Mouse (Mus musculus): Measurements from ENCODE around the gene Acad8. TPM values are rescaled to one million over a fixed set of nuclear protein-coding genes. Genes with fewer than 3 reads are reported as not detected.

Gene Acad8
- total and polyA plus RNA-seq, 3 experiments: 32.0 to 56.3 (median 51.6) TPM

- Histone ChIP-seq H3K4me1 (ENCODE audit: control insufficient read depth, insufficient read depth, low read length) (peaks cover 8% of the 10 kb centered on the region), H3K27ac (peak overlapping the region; percentile 98), H3K4me3 (peak overlapping the region; percentile 99), H3K79me2 (replicated peaks; ENCODE audit: control insufficient read depth, insufficient read depth, low read length) (peaks cover 5% of the 10 kb centered on the region), H3K27me3 (ENCODE audit: control insufficient read depth, insufficient read depth, low read length) (no peaks in the 10 kb centered on the region), H3K9ac (ENCODE audit: low read depth, low read length) (peak overlapping the region; percentile 93), H3K36me3 (ENCODE audit: control insufficient read depth, insufficient read depth, low read length) (peaks cover 6% of the 10 kb centered on the region)
- TF ChIP-seq POLR2A (IDR thresholded peaks at IDR 0.05; ENCODE audit: insufficient read depth, low read depth, low read length): no peak
- peak; percentile 48 for TF ChIP-seq CTCF (IDR thresholded peaks at IDR 0.05)
- TF ChIP-seq EP300 (IDR thresholded peaks at IDR 0.05; ENCODE audit: insufficient read depth, low read depth, low read length): no peak
- peak; percentile 48 to 52 for DNase-seq
- intact Hi-C loops (cut with DNase I): loop anchor here (1.0 kb wide), 1 partner anchor 30 kb away; the partner anchor contains the start of genes Acad8 and Thyn1
- WGBS: under 1% methylated on average over 52 of the region's 52 CpGs
Measured at GRCm38 (mm10) chr9:27029022-27029827, 29.9 kb upstream of the Acad8 start.

- Histone ChIP-seq H3K27ac (no peak overlapping the region), H3K4me1 (ENCODE audit: control insufficient read depth, insufficient read depth, low read length) (peaks cover 13% of the 10 kb centered on the region), H3K9ac (ENCODE audit: low read depth, low read length) (no peak overlapping the region), H3K27me3 (ENCODE audit: control insufficient read depth, insufficient read depth, low read length) (no peaks in the 10 kb centered on the region), H3K36me3 (ENCODE audit: control insufficient read depth, insufficient read depth, low read length) (peaks cover 10% of the 10 kb centered on the region), H3K4me3 (no peak overlapping the region), H3K79me2 (replicated peaks; ENCODE audit: control insufficient read depth, insufficient read depth, low read length) (peaks cover 10% of the 10 kb centered on the region)
- no peak for DNase-seq
- WGBS: 33% methylated on average over 1 of the region's 1 CpGs
- intact Hi-C loops (cut with DNase I): no loop called here
- no peak for TF ChIP-seq EP300 (IDR thresholded peaks at IDR 0.05; ENCODE audit: insufficient read depth, low read depth, low read length)
- TF ChIP-seq CTCF (IDR thresholded peaks at IDR 0.05): no peak
- TF ChIP-seq POLR2A (IDR thresholded peaks at IDR 0.05; ENCODE audit: insufficient read depth, low read depth, low read length): no peak
Measured at GRCm38 (mm10) chr9:27026708-27027107, 27.3 kb upstream of the Acad8 start.

GRCm38 (mm10) chr9:27023681-27024080, 24.3 kb upstream of the Acad8 start:
- Histone ChIP-seq H3K4me3 (no peak overlapping the region), H3K4me1 (ENCODE audit: control insufficient read depth, insufficient read depth, low read length) (peaks cover 13% of the 10 kb centered on the region), H3K36me3 (ENCODE audit: control insufficient read depth, insufficient read depth, low read length) (peaks cover 10% of the 10 kb centered on the region), H3K27me3 (ENCODE audit: control insufficient read depth, insufficient read depth, low read length) (no peaks in the 10 kb centered on the region), H3K9ac (ENCODE audit: low read depth, low read length) (no peak overlapping the region), H3K27ac (no peak overlapping the region), H3K79me2 (replicated peaks; ENCODE audit: control insufficient read depth, insufficient read depth, low read length) (peaks cover 11% of the 10 kb centered on the region)
- intact Hi-C loops (cut with DNase I): no loop called here
- 46% methylated on average over 4 of the region's 4 CpGs for WGBS
- no peak for DNase-seq
- TF ChIP-seq CTCF (IDR thresholded peaks at IDR 0.05) (no peak), POLR2A (IDR thresholded peaks at IDR 0.05; ENCODE audit: insufficient read depth, low read depth, low read length) (no peak), EP300 (IDR thresholded peaks at IDR 0.05; ENCODE audit: insufficient read depth, low read depth, low read length) (no peak)

GRCm38 (mm10) chr9:27018961-27019360, 19.6 kb upstream of the Acad8 start:
- Histone ChIP-seq H3K36me3 (ENCODE audit: control insufficient read depth, insufficient read depth, low read length) (peaks cover 28% of the 10 kb centered on the region), H3K4me1 (ENCODE audit: control insufficient read depth, insufficient read depth, low read length) (peaks cover 9% of the 10 kb centered on the region), H3K27me3 (ENCODE audit: control insufficient read depth, insufficient read depth, low read length) (no peaks in the 10 kb centered on the region), H3K27ac (no peak overlapping the region), H3K79me2 (replicated peaks; ENCODE audit: control insufficient read depth, insufficient read depth, low read length) (peaks cover 9% of the 10 kb centered on the region), H3K4me3 (no peak overlapping the region), H3K9ac (ENCODE audit: low read depth, low read length) (no peak overlapping the region)
- 91% methylated on average over 10 of the region's 10 CpGs for WGBS
- intact Hi-C loops (cut with DNase I): no loop called here
- no peak for TF ChIP-seq CTCF (IDR thresholded peaks at IDR 0.05)
- no peak for TF ChIP-seq POLR2A (IDR thresholded peaks at IDR 0.05; ENCODE audit: insufficient read depth, low read depth, low read length)
- TF ChIP-seq EP300 (IDR thresholded peaks at IDR 0.05; ENCODE audit: insufficient read depth, low read depth, low read length): no peak
- no peak for DNase-seq

GRCm38 (mm10) chr9:27011572-27011971, 12.2 kb upstream of the Acad8 start:
- Histone ChIP-seq H3K4me1 (ENCODE audit: control insufficient read depth, insufficient read depth, low read length) (peaks cover 6% of the 10 kb centered on the region), H3K9ac (ENCODE audit: low read depth, low read length) (no peak overlapping the region), H3K27ac (no peak overlapping the region), H3K36me3 (ENCODE audit: control insufficient read depth, insufficient read depth, low read length) (peaks cover 17% of the 10 kb centered on the region), H3K27me3 (ENCODE audit: control insufficient read depth, insufficient read depth, low read length) (no peaks in the 10 kb centered on the region), H3K79me2 (replicated peaks; ENCODE audit: control insufficient read depth, insufficient read depth, low read length) (no peaks in the 10 kb centered on the region; the same call in 1 of the 2 replicates), H3K4me3 (no peak overlapping the region)
- 80% methylated on average over 4 of the region's 4 CpGs for WGBS
- TF ChIP-seq CTCF (IDR thresholded peaks at IDR 0.05) (no peak), EP300 (IDR thresholded peaks at IDR 0.05; ENCODE audit: insufficient read depth, low read depth, low read length) (no peak), POLR2A (IDR thresholded peaks at IDR 0.05; ENCODE audit: insufficient read depth, low read depth, low read length) (no peak)
- intact Hi-C loops (cut with DNase I): no loop called here
- DNase-seq: no peak

GRCm38 (mm10) chr9:27009231-27009630, 9.9 kb upstream of the Acad8 start:
- WGBS: 75% methylated on average over 5 of the region's 5 CpGs
- no peak overlapping the region for H3K27ac ChIP-seq
- H3K79me2 ChIP-seq (replicated peaks; ENCODE audit: control insufficient read depth, insufficient read depth, low read length): no peaks in the 10 kb centered on the region
- H3K9ac ChIP-seq (ENCODE audit: low read depth, low read length): no peak overlapping the region
- intact Hi-C loops (cut with DNase I): no loop called here
- no peak for DNase-seq
- peaks cover 3% of the 10 kb centered on the region; the same call in 1 of the 2 replicates for H3K36me3 ChIP-seq (ENCODE audit: control insufficient read depth, insufficient read depth, low read length)
- peaks cover 2% of the 10 kb centered on the region for H3K4me1 ChIP-seq (ENCODE audit: control insufficient read depth, insufficient read depth, low read length)
- no peak for TF ChIP-seq CTCF (IDR thresholded peaks at IDR 0.05)
- TF ChIP-seq EP300 (IDR thresholded peaks at IDR 0.05; ENCODE audit: insufficient read depth, low read depth, low read length): no peak
- no peak for TF ChIP-seq POLR2A (IDR thresholded peaks at IDR 0.05; ENCODE audit: insufficient read depth, low read depth, low read length)
- no peaks in the 10 kb centered on the region for H3K27me3 ChIP-seq (ENCODE audit: control insufficient read depth, insufficient read depth, low read length)
- H3K4me3 ChIP-seq: no peak overlapping the region
